Mouse (Mus musculus) ES-Bruce4 (cell line): ENCODE results near the gene Pirb. TPM values are rescaled to one million over a fixed set of nuclear protein-coding genes. Genes with fewer than 3 reads are reported as not detected.

Experiments used
- H3K27ac ChIP-seq: 2 replicates; pipeline ENCODE4 v1.5.1; 2012; ENCODE audit warnings: low read length, inconsistent platforms; ENCODE audit not compliant: insufficient read depth
- H3K27me3 ChIP-seq: 2 replicates; pipeline ENCODE4 v1.6.1; 2012; ENCODE audit warnings: mild to moderate bottlenecking, low read length, inconsistent platforms; ENCODE audit not compliant: control insufficient read depth, poor library complexity, insufficient read depth, severe bottlenecking
- H3K36me3 ChIP-seq: 2 replicates; pipeline ENCODE4 v1.6.1; 2012; ENCODE audit warnings: inconsistent platforms, mild to moderate bottlenecking, low read length, moderate library complexity; ENCODE audit not compliant: control insufficient read depth, poor library complexity, insufficient read depth, severe bottlenecking
- H3K4me1 ChIP-seq: one replicate; pipeline ENCODE4 v1.8.1; 2011; ENCODE audit warnings: low read length; ENCODE audit not compliant: control insufficient read depth, insufficient read depth
- H3K4me3 ChIP-seq: 2 replicates; pipeline ENCODE4 v1.5.1; 2011; ENCODE audit warnings: low read depth, mild to moderate bottlenecking, low read length
- H3K9ac ChIP-seq: 2 replicates; pipeline ENCODE4 v1.6.1; 2012; ENCODE audit warnings: low read depth, mild to moderate bottlenecking, inconsistent platforms; ENCODE audit not compliant: poor library complexity, severe bottlenecking
- H3K9me3 ChIP-seq: replicated peaks from 2 replicates; pipeline ENCODE4 v1.6.1; 2012; ENCODE audit warnings: mild to moderate bottlenecking, low read length, inconsistent platforms; ENCODE audit not compliant: control insufficient read depth, poor library complexity, insufficient read depth, severe bottlenecking
- CTCF ChIP-seq: IDR thresholded peaks from one replicate; pipeline ENCODE4 v1.8.1; 2011; ENCODE audit warnings: low read depth, low read length
- EP300 ChIP-seq: IDR thresholded peaks from 2 replicates; pipeline ENCODE4 v1.6.1; 2011; ENCODE audit warnings: low read depth, low read length; ENCODE audit not compliant: insufficient read depth
- POLR2A ChIP-seq: IDR thresholded peaks from one replicate; pipeline ENCODE4 v1.8.1; 2011; ENCODE audit warnings: low read length; ENCODE audit not compliant: insufficient read depth
- polyA plus RNA-seq: library from polyadenylated mRNA; stranded (reverse); fragments of >200 nt; gene quantifications from 2 replicates; pipeline ENCODE4 v1.2.4, GENCODE M21; 2011; ENCODE audit warnings: low read depth; ENCODE audit not compliant: missing spikeins, insufficient read depth, insufficient read length

Pirb gene
- polyA plus RNA-seq, 1 experiment: not detected

- Histone ChIP-seq H3K27ac (peak within 1 kb of the TSS; percentile 75; the same call in 1 of the 2 replicates), H3K27me3 (no peaks in the 10 kb centered on the region), H3K36me3 (peaks cover 28% of the 10 kb centered on the region), H3K9ac (peak within 1 kb of the TSS; percentile 53), H3K4me3 (peak within 1 kb of the TSS; percentile 77), H3K4me1 (no peaks in the 10 kb centered on the region), H3K9me3 (no peaks in the 10 kb centered on the region)
- no peak for TF ChIP-seq CTCF
- TF ChIP-seq EP300: no peak
- peak; percentile 78 for TF ChIP-seq POLR2A
Observed at GRCm38 (mm10) chr7:3665215-3666114, 54.7 kb downstream of the Pirb start, which contains the start of gene Leng1. Gene Leng1 (minus strand): TSS chr7:3665840.

GRCm38 (mm10) chr7:3664524-3665214 lies 55.5 kb downstream of the Pirb start:
- no peaks in the 10 kb centered on the region for H3K9me3 ChIP-seq
- peak overlapping the region; percentile 40 for H3K9ac ChIP-seq
- no peaks in the 10 kb centered on the region for H3K4me1 ChIP-seq
- TF ChIP-seq EP300 (no peak), CTCF (no peak), POLR2A (no peak)
- H3K27ac ChIP-seq: no peak overlapping the region; the same call in 1 of the 2 replicates
- H3K27me3 ChIP-seq: no peaks in the 10 kb centered on the region
- peaks cover 36% of the 10 kb centered on the region for H3K36me3 ChIP-seq
- peak overlapping the region; percentile 77 for H3K4me3 ChIP-seq

Other genes with a start within 250 kb of the Pirb start
- gene Tarm1, start 217.8 kb downstream of the Pirb start, polyA plus RNA-seq: 4.7 and 6.3 TPM in 2 replicates
- gene Oscar, start 104.2 kb downstream of the Pirb start, polyA plus RNA-seq: 0.37 TPM in 1 of 2 replicates, not detected in the other
- 266 and 305 TPM in 2 replicates for gene Ndufa3, start 103.0 kb downstream of the Pirb start, polyA plus RNA-seq
- gene Tfpt, start 90.5 kb downstream of the Pirb start, polyA plus RNA-seq: 23.6 and 29.9 TPM in 2 replicates
- gene Prpf31, start 90.4 kb downstream of the Pirb start, polyA plus RNA-seq: 67.3 and 80.1 TPM in 2 replicates
- gene Cnot3, start 75.1 kb downstream of the Pirb start, polyA plus RNA-seq: 141 and 161 TPM in 2 replicates
- gene Leng1, start 54.6 kb downstream of the Pirb start, polyA plus RNA-seq: 8.3 and 9.0 TPM in 2 replicates
- 15.9 and 16.4 TPM in 2 replicates for gene Tmc4, start 42.8 kb downstream of the Pirb start, polyA plus RNA-seq
- 60.6 and 64.6 TPM in 2 replicates for gene Tsen34, start 27.5 kb downstream of the Pirb start, polyA plus RNA-seq
- 44.6 and 48.3 TPM in 2 replicates for gene Mboat7, start 26.9 kb downstream of the Pirb start, polyA plus RNA-seq
- 1,660 and 1,729 TPM in 2 replicates for gene Rps9, start 16.4 kb downstream of the Pirb start, polyA plus RNA-seq
- gene Gm15448, start 105.3 kb upstream of the Pirb start, polyA plus RNA-seq: not detected in 2 replicates
- not detected in 2 replicates for gene Pira2, start 124.7 kb upstream of the Pirb start, polyA plus RNA-seq
- gene Gm14548, start 177.7 kb upstream of the Pirb start, polyA plus RNA-seq: not detected in 2 replicates
- gene Lilra6, start 195.1 kb upstream of the Pirb start, polyA plus RNA-seq: 0.24 TPM in 1 of 2 replicates, not detected in the other